Mouse (Mus musculus) MEL (cell line): ENCODE results near the gene Sbno2. TPM values are rescaled to one million over a fixed set of nuclear protein-coding genes. Genes with fewer than 3 reads are reported as not detected.

Experiments
- DNase-seq: peaks from one replicate; pipeline ENCODE4 v3.0.0; 2011; ENCODE audit warnings: low read depth, low spot score
- H3K27ac ChIP-seq: 2 replicates; pipeline ENCODE4 v1.5.1; 2012; ENCODE audit warnings: low read depth, mild to moderate bottlenecking, control low read depth, low read length, moderate library complexity; ENCODE audit not compliant: control insufficient read depth
- H3K27me3 ChIP-seq, 2 experiments: fragments of 150-350 bp in 1 of 2; sonication (generic) in 1 of 2; 2 replicates each; pipeline ENCODE4 v1.6.1; 2012; ENCODE audit warnings: low read length in 2 of 2, mild to moderate bottlenecking in 2 of 2, improper control_type of control experiment in 1 of 2, moderate library complexity in 1 of 2; ENCODE audit not compliant: insufficient read depth in 2 of 2, control insufficient read depth in 1 of 2
- H3K36me3 ChIP-seq, 2 experiments: 2 replicates each; pipeline ENCODE4 v1.6.1; 2012 to 2014; ENCODE audit warnings: low read length in 2 of 2, improper control_type of control experiment in 1 of 2, inconsistent platforms in 1 of 2, mild to moderate bottlenecking in 1 of 2; ENCODE audit not compliant: insufficient read depth in 2 of 2, control insufficient read depth in 1 of 2
- H3K4me1 ChIP-seq, 2 experiments: fragments of 150-350 bp in 1 of 2; sonication (generic) in 1 of 2; 2 replicates each; pipeline ENCODE4 v1.6.1; 2012; ENCODE audit warnings: low read length in 2 of 2, improper control_type of control experiment in 1 of 2, mild to moderate bottlenecking in 1 of 2; ENCODE audit not compliant: insufficient read depth in 2 of 2, control insufficient read depth in 1 of 2
- H3K4me3 ChIP-seq, 2 experiments: fragments of 150-350 bp in 1 of 2; sonication (generic) in 1 of 2; 2 replicates each; pipeline ENCODE4 v1.5.1; 2012; ENCODE audit warnings: low read depth in 2 of 2, low read length in 2 of 2, mild to moderate bottlenecking in 2 of 2, moderate library complexity in 2 of 2, control low read depth in 1 of 2, improper control_type of control experiment in 1 of 2; ENCODE audit not compliant: control insufficient read depth in 1 of 2, insufficient read depth in 1 of 2
- H3K79me2 ChIP-seq: 2 replicates; pipeline ENCODE4 v1.6.1; 2012; ENCODE audit warnings: mild to moderate bottlenecking, low read length, moderate library complexity; ENCODE audit not compliant: control insufficient read depth, poor library complexity, insufficient read depth
- H3K9ac ChIP-seq: 2 replicates; pipeline ENCODE4 v1.6.1; 2012; ENCODE audit warnings: low read depth, mild to moderate bottlenecking, control low read depth, low read length, moderate library complexity; ENCODE audit not compliant: control insufficient read depth, poor library complexity, severe bottlenecking
- H3K9me3 ChIP-seq: fragments of 150-350 bp; sonication (generic); replicated peaks from 2 replicates; pipeline ENCODE4 v1.6.1; 2012; ENCODE audit warnings: mild to moderate bottlenecking, low read length, improper control_type of control experiment, moderate library complexity; ENCODE audit not compliant: insufficient read depth
- CHD1 ChIP-seq: IDR thresholded peaks from 2 replicates; pipeline ENCODE4 v1.6.1; 2012; ENCODE audit warnings: low read depth, mild to moderate bottlenecking, inconsistent platforms, low read length, improper control_type of control experiment
- CTCF ChIP-seq, 3 experiments: IDR thresholded peaks in 2 of 3; conservative IDR thresholded peaks in 1 of 3; 2 replicates each; pipeline ENCODE4 v1.5.1; 2011 to 2012; ENCODE audit warnings: low read length in 3 of 3, low read depth in 2 of 3, mild to moderate bottlenecking in 2 of 3, improper control_type of control experiment in 1 of 3, inconsistent platforms in 1 of 3, mixed read lengths in 1 of 3, moderate library complexity in 1 of 3; ENCODE audit not compliant: control insufficient read depth in 1 of 3, insufficient read depth in 1 of 3, poor library complexity in 1 of 3, severe bottlenecking in 1 of 3
- ELF1 ChIP-seq: IDR thresholded peaks from 2 replicates; pipeline ENCODE4 v1.6.1; 2014; ENCODE audit warnings: low read depth, mild to moderate bottlenecking, inconsistent platforms, low read length, improper control_type of control experiment, moderate library complexity
- EP300 ChIP-seq, 2 experiments: IDR thresholded peaks; 2 replicates each; pipeline ENCODE4 v1.6.1; 2011; ENCODE audit warnings: improper control_type of control experiment in 2 of 2, low read length in 2 of 2, low read depth in 1 of 2, mild to moderate bottlenecking in 1 of 2
- GATA1 ChIP-seq: IDR thresholded peaks from 2 replicates; pipeline ENCODE4 v1.6.1; 2011; ENCODE audit warnings: low read depth, low read length, improper control_type of control experiment
- JUND ChIP-seq: IDR thresholded peaks from 2 replicates; pipeline ENCODE4 v1.6.1; 2011; ENCODE audit warnings: low read depth, mild to moderate bottlenecking, improper control_type of control experiment, low read length
- MAFK ChIP-seq: IDR thresholded peaks from 2 replicates; pipeline ENCODE4 v1.6.1; 2011; ENCODE audit warnings: low read depth, mild to moderate bottlenecking, low read length, improper control_type of control experiment, borderline replicate concordance
- MAX ChIP-seq: IDR thresholded peaks from 2 replicates; pipeline ENCODE4 v1.6.1; 2011; ENCODE audit warnings: low read length, improper control_type of control experiment
- MXI1 ChIP-seq: IDR thresholded peaks from 2 replicates; pipeline ENCODE4 v1.6.1; 2011; ENCODE audit warnings: mild to moderate bottlenecking, low read depth, low read length, improper control_type of control experiment
- NRF1 ChIP-seq: IDR thresholded peaks from 2 replicates; pipeline ENCODE4 v1.6.1; 2014; ENCODE audit warnings: low read depth, mild to moderate bottlenecking, inconsistent platforms, low read length, improper control_type of control experiment, moderate library complexity; ENCODE audit not compliant: poor library complexity, insufficient read depth, severe bottlenecking
- POLR2A ChIP-seq, 2 experiments: IDR thresholded peaks; 2 replicates each; pipeline ENCODE4 v1.6.1; 2011 to 2012; ENCODE audit warnings: low read length in 2 of 2, mild to moderate bottlenecking in 2 of 2, control low read depth in 1 of 2, improper control_type of control experiment in 1 of 2, low read depth in 1 of 2, moderate library complexity in 1 of 2; ENCODE audit not compliant: control insufficient read depth in 1 of 2, insufficient read depth in 1 of 2, poor library complexity in 1 of 2
- POLR2AphosphoS5 ChIP-seq: IDR thresholded peaks from 2 replicates; pipeline ENCODE4 v1.6.1; 2012; ENCODE audit warnings: low read depth, borderline replicate concordance, mild to moderate bottlenecking, inconsistent platforms, low read length, moderate library complexity, mixed read lengths
- RAD21 ChIP-seq: IDR thresholded peaks from 2 replicates; pipeline ENCODE4 v1.6.1; 2011; ENCODE audit warnings: mild to moderate bottlenecking, low read depth, low read length, improper control_type of control experiment
- RCOR1 ChIP-seq: IDR thresholded peaks from 2 replicates; pipeline ENCODE4 v1.6.1; 2012; ENCODE audit warnings: low read depth, mild to moderate bottlenecking, inconsistent platforms, low read length, improper control_type of control experiment
- TAL1 ChIP-seq: IDR thresholded peaks from 2 replicates; pipeline ENCODE4 v1.6.1; 2012; ENCODE audit warnings: mild to moderate bottlenecking, inconsistent platforms, low read length, moderate library complexity, mixed read lengths
- TCF12 ChIP-seq: IDR thresholded peaks from 2 replicates; pipeline ENCODE4 v1.6.1; 2014; ENCODE audit warnings: low read depth, mild to moderate bottlenecking, inconsistent platforms, low read length, improper control_type of control experiment, moderate library complexity
- USF2 ChIP-seq, 2 experiments: IDR thresholded peaks; 2 replicates each; pipeline ENCODE4 v1.6.1; 2011 to 2012; ENCODE audit warnings: improper control_type of control experiment in 2 of 2, low read length in 2 of 2, borderline replicate concordance in 1 of 2, inconsistent platforms in 1 of 2, low read depth in 1 of 2, mild to moderate bottlenecking in 1 of 2; ENCODE audit not compliant: insufficient read depth in 1 of 2
- ZKSCAN1 ChIP-seq: IDR thresholded peaks from 2 replicates; pipeline ENCODE4 v1.6.1; 2012; ENCODE audit warnings: low read depth, mild to moderate bottlenecking, inconsistent platforms, low read length, improper control_type of control experiment, moderate library complexity
- ZMIZ1 ChIP-seq: IDR thresholded peaks from 2 replicates; pipeline ENCODE4 v1.6.1; 2012; ENCODE audit warnings: low read depth, mild to moderate bottlenecking, inconsistent platforms, low read length, improper control_type of control experiment, moderate library complexity
- polyA plus RNA-seq, 2 experiments: library from polyadenylated mRNA; stranded (reverse) in 1 of 2; unstranded in 1 of 2; fragments of >175 nt in 1 of 2; fragments of >200 nt in 1 of 2; gene quantifications; 2 replicates each; pipeline versions ENCODE4 v1.2.1 to v1.2.4; 2012; ENCODE audit warnings: low replicate concordance in 2 of 2, low read depth in 1 of 2; ENCODE audit not compliant: insufficient read length in 2 of 2, insufficient read depth in 1 of 2, missing spikeins in 1 of 2
- total RNA-seq: library from RNA; depleted of rRNA; stranded (reverse); fragments of 300-350 nt; gene quantifications from 2 replicates; pipeline ENCODE4 v1.2.3, GENCODE M21; 2012

The Sbno2 gene
- total and polyA plus RNA-seq, 3 experiments, result 15.8 to 29.0 TPM; not detected in 1

DNA sequence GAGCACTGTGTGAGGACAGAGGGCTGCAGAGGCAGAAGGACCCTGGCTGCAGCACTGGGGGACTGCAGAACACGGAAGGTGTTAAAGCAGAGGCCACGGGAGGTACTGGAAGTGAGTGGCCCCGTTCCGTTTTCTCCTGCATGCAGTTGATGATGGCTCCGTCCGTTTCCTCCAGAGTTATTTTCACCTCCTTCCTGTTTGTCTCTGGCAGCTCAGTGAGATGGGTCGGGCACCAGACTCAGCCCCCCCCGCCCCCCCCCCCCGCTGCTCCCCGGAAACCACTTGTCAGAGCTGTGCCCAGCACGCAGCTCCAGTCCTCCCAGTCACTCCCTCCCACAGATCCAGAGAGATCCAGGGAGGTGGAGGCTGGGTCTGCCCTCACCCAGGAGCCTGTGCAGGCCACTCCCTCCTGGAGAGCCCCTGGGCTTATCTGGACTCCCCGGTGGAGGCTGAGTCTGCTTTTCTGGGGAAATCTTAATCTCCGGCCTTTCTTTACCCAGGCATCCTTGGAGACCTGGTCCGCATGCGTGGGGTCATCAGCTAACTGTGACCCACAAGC lies 86.6 kb downstream of the Sbno2 start:
- peak; percentile 64 for DNase-seq
- peak overlapping the region; percentile 60 for H3K27ac ChIP-seq
- TF ChIP-seq MXI1 (peak; percentile 46; the same call in 1 of the 2 replicates), TAL1 (no peak), USF2 (IDR thresholded peaks at IDR 0.05; ENCODE audit: borderline replicate concordance in 1 of 2, insufficient read depth in 1 of 2, low read depth in 1 of 2, low read length in 2 of 2) (no peak), MAX (no peak), MAFK (no peak), ZKSCAN1 (no peak), EP300 (IDR thresholded peaks at IDR 0.05; ENCODE audit: low read depth in 1 of 2, low read length in 2 of 2) (peak in 1 of 2 experiments; percentile 14; a peak in 1 of 4 replicates), CHD1 (no peak), TCF12 (no peak), ELF1 (no peak), NRF1 (peak; percentile 50; the same call in 1 of the 2 replicates), POLR2A (IDR thresholded peaks at IDR 0.05; ENCODE audit: control insufficient read depth in 1 of 2, insufficient read depth in 1 of 2, low read depth in 1 of 2, low read length in 2 of 2, poor library complexity in 1 of 2) (peak in 1 of 2 experiments; percentile 18; a peak in 1 of 4 replicates), GATA1 (no peak), POLR2AphosphoS5 (no peak), RCOR1 (no peak), CTCF (IDR thresholded peaks at IDR 0.05 in 2 of 3, conservative IDR thresholded peaks at IDR 0.05 in 1 of 3; ENCODE audit: control insufficient read depth in 1 of 3, insufficient read depth in 1 of 3, low read depth in 2 of 3, low read length in 3 of 3, poor library complexity in 1 of 3, severe bottlenecking in 1 of 3) (no peak), JUND (no peak)
- H3K4me1 ChIP-seq, result peaks cover 12 to 23% of the 10 kb centered on the region in 2 experiments
- no peaks in the 10 kb centered on the region for H3K9me3 ChIP-seq
- peaks cover 12% of the 10 kb centered on the region for H3K79me2 ChIP-seq
- H3K27me3 ChIP-seq, result no peaks in the 10 kb centered on the region
- peaks cover 2 to 18% of the 10 kb centered on the region in 2 experiments; a peak in 3 of 4 replicates for H3K36me3 ChIP-seq
- peak overlapping the region; percentile 16 to 55; a peak in 3 of 4 replicates for H3K4me3 ChIP-seq
- peak overlapping the region; percentile 29 for H3K9ac ChIP-seq

DNA sequence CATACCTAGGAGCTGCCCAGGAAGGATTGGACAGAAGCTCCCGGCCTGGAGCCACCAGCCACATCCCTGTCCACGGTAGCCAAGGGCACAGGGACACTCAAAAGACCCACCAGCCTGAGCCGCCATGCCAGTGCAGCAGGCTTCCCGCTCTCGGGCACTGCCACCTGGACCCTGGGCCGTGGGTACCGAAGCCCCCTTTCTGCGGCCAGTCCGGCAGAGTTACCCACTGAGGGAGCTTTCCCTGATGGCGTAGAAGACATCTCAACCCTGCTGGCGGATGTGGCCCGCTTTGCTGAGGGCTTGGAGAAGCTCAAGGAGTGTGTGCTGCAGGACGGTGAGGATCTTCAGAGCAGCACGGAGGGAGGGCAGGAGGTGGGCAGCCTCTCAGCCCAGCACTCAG lies 87.6 kb downstream of the Sbno2 start:
- peak overlapping the region; percentile 9 to 98 for H3K4me3 ChIP-seq
- H3K9me3 ChIP-seq, result no peaks in the 10 kb centered on the region
- H3K27me3 ChIP-seq, result no peaks in the 10 kb centered on the region
- peaks cover 12% of the 10 kb centered on the region for H3K79me2 ChIP-seq
- H3K27ac ChIP-seq, result peak overlapping the region; percentile 35
- TF ChIP-seq RAD21 (no peak), ZMIZ1 (no peak)
- no peak for DNase-seq
- H3K9ac ChIP-seq, result peak overlapping the region; percentile 26
- peaks cover 10 to 19% of the 10 kb centered on the region in 2 experiments for H3K4me1 ChIP-seq
- H3K36me3 ChIP-seq, result peaks cover 0 to 11% of the 10 kb centered on the region in 2 experiments; a peak in 3 of 4 replicates
